Mouse (Mus musculus) right cerebral cortex, postnatal 4 days (tissue): Measurements from ENCODE around the gene Tomm40l.
A peak's percentile ranks its signal among the peaks of the same experiment; 100 is the strongest.

ENCODE experiments used
- DNase-seq: peaks from one replicate; pipeline ENCODE4 v3.0.0-alpha.2; 2022

The Tomm40l gene

GRCm38 (mm10) chr1:171224857-171225256 is 2.5 kb upstream of the Tomm40l start, which contains the start of gene Apoa2:
Gene Apoa2, plus strand, starts transcription at chr1:171225054.
- no peak for DNase-seq

GRCm38 (mm10) chr1:171223796-171224195 is 1.5 kb upstream of the Tomm40l start:
- DNase-seq = no peak

- no peak for DNase-seq
Measured at GRCm38 (mm10) chr1:171223168-171223567, 854 bp upstream of the Tomm40l start.

- no peak for DNase-seq
Measured at GRCm38 (mm10) chr1:171221281-171222193, 777 bp downstream of the Tomm40l start.

- peak; percentile 95 for DNase-seq
Measured at GRCm38 (mm10) chr1:171220871-171221270, 1.4 kb downstream of the Tomm40l start.

- DNase-seq = no peak
Measured at GRCm38 (mm10) chr1:171216241-171216955, 5.9 kb downstream of the Tomm40l start.

- no peak for DNase-seq
Measured at GRCm38 (mm10) chr1:171213801-171214496, 8.4 kb downstream of the Tomm40l start, which contains the start of gene Nr1i3. Gene Nr1i3, plus strand, starts transcription at chr1:171213970.

DNA sequence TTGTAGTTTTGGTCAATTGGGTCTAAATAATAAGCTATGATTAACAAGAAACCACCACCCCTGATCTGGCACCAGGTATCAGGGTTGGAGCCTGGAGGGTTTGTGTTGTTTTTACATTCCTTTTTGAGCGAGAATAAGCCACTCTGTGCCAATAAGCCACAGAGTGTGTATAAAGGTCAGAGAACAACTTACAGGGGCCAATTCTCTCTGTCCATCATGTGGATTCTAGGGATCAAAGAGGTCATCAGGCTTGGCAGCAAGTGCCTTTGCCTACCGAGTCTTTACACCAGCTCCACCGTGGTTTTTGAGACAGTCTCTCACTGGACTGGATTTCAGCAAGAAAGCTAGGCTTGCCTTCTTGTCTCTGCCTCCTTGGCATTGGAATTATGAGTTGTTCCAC is 9.5 kb downstream of the Tomm40l start:
- no peak for DNase-seq

DNA sequence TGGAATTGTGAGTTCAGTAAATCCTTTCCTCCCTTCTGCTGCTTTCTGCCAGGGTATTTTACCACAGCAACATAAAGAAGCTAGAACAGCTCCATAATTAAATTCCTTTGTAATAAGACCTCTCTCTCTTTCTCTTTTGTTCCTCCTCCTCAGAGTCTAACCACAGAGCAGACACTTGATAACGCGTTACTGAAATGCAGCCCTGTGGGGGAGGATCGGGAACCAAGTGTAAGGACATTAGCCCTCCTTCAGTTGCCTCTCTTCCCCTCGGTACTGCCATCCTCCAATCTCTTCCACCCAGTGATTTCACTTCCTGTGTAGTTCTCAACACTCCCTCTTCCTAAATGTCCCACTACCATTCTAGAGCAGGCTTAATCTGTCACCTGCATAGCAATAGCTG is 12.9 kb downstream of the Tomm40l start:
- DNase-seq = no peak

DNA sequence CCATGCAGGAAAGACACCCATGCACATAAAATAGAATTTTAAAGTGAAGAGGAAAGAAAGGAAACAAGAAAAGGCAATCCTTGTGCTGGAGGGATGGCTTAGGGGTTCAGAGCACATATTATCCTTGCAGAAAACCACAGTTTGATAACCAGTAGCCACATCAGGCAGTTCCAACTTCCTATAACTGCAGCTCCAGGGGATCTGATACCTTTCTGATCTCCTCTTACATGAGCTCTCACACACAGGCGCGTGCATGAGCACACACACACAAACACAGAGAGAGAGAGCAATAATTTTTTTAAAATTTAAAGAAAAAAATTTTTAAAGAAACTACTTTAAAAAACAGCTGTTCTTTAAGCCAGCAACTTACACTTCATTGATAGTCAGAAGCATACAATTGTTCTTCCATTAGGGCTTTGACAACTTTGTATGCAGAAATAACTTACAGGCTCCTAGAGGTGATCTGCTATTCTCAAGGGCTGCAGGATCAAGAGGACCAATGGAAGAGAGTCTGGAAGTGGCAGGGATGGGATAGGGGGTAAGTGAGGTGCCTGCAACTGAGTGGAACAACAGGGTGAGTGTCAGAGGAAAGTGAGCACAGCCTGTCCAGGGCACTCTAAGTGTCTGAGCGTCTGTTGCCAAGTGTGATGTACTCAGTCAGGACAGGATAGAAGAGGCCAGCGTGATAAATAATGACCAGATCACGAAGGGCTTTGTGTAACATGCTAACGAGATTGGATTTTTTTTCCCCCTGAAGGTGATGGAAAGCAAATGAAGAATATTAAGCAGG is 16.4 kb downstream of the Tomm40l start:
- no peak for DNase-seq

GRCm38 (mm10) chr1:171204249-171204644 is 18.1 kb downstream of the Tomm40l start:
- DNase-seq = no peak

DNA sequence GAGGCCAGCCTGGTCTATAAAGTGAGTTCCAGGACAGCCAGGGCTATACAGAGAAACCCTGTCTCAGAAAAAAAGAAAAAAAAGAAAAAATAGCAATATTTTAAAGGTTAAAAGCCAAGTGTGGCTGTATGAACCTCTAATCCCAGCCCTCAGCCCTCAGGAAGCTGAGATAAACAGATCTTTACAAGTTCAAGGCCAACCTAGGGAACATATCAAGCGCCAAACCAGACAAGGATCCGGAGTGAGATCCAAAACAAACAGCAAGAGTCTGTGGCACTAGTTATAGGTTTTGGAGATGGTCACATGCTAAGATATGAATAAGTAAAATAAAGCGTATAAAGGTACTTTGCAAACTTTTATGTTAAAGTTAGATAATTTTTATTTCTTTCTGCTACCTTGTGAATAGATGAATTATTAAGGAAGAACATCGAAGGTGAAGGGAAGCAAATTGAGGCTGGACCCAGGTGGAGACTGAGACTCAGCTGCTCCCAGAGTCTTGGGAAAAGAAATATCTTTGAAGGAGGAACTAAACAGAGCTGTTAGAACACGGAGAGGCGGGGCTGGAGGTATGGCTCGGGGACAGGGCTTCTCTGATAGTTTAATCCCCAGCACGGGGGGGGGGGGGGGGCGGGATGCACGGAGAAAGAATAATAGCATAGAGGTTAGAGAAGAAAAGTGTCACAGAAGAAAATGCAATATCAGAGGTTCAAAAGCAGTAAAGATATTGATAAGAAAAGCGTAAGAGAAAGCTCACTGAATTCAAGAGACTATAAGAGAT is 18.7 kb downstream of the Tomm40l start:
- DNase-seq = no peak

GRCm38 (mm10) chr1:171200769-171201168 is 21.5 kb downstream of the Tomm40l start:
- no peak for DNase-seq

GRCm38 (mm10) chr1:171199532-171199931 is 22.8 kb downstream of the Tomm40l start:
- DNase-seq = no peak

- peak; percentile 47 for DNase-seq
Measured at GRCm38 (mm10) chr1:171195887-171196397, 26.4 kb downstream of the Tomm40l start, which contains the start of gene Pcp4l1. Gene Pcp4l1, minus strand, starts transcription at chr1:171196268.

- DNase-seq = no peak
Measured at GRCm38 (mm10) chr1:171195046-171195822, 27.1 kb downstream of the Tomm40l start.

DNA sequence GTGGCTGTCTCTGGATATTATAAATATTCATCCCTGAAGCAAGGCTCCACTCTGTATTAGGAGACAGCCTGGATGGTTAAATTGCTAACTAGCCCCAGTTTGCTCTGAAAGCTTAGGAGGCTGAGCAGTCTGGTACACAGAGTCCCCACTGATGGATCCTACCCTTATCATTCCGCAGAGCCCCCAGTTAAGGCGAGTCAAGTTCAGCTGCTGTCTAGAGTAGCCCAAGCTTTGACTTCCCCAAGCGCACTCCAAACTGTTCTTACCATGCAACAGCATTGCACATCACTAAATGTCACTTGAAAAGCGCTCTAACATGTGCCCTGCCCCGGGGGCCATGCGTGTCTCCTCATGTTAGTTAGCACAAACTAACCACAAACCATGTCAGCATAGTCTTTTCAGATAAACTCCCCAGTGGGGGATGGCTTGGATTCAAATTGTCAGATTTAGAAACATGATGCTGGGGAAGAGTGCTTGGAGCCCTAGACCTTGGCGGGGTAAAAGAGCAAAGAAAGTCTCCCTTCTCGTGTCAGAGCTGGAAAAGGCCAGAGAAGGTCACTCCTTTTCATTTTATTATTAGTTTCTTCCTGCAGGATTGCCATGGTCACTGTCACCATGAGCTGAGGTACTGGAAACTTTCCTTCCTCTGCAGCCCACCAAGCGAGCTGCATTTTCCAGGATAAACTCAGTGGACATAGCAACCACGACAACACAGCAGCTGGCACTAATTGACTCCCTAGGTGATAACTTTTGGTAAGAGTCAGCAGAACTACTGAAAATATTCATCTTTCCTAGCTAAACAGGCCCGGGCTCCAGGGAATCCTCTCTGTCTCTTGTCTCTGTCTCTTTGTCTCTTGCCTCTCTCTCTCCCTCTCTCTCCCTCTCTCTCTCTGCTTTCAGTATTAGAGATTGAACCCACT is 28.1 kb downstream of the Tomm40l start:
- DNase-seq = no peak

DNA sequence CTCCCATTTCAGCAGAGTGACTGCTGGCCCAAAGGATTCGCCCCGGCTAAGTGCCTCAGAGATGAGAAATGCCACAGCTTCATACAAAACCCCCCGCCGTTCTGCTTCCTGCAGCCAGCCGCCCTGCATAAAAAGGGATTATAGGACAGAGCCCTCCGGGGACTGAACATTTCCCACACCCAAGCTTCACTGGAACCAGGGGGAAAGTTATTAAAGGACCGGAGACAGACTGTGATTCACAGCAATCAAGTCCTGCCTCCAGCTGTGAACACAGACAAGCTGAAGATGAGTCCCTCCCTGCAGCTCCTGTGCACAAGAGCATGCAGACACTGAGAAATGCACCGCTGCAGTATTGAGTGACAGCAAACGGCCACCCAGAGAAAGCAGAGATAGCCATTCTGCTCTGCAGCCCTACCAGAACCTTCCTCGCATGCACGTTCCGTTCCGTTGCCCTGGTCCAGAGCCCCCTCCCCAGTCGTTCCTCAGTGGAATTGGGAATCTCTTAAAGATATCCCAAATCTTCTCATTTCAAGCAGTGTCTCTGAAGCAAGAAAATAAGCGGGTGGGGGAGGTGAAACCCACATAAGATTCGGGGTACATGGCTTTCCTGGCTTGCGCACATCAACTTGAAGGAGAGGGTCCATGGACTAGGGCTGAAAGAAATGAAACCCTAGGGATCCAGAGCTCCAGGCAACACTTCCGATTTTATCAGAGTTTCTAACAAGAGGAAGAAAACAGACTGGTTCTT is 29.0 kb downstream of the Tomm40l start:
- no peak for DNase-seq

- DNase-seq = no peak
Measured at GRCm38 (mm10) chr1:171192283-171192682, 30.0 kb downstream of the Tomm40l start.
